Mouse (Mus musculus): ENCODE data around the gene Gab1. TPM values are rescaled to one million over a fixed set of nuclear protein-coding genes. Genes with fewer than 3 reads are reported as not detected.

The Gab1 gene
- polyA plus RNA-seq, 1 experiment from 2014 or later, result 3.8 TPM

GRCm38 (mm10) chr8:80831876-80832524 lies 48.3 kb downstream of the Gab1 start:
- TF ChIP-seq EP300 (IDR thresholded peaks at IDR 0.05; ENCODE audit: low read depth) (no peak), CTCF (IDR thresholded peaks at IDR 0.05; ENCODE audit: low read depth) (no peak)
- no peaks in the 10 kb centered on the region for H3K36me3 ChIP-seq (replicated peaks; ENCODE audit: insufficient read depth, low read length)
- H3K4me1 ChIP-seq (ENCODE audit: insufficient read depth), result peaks cover 7% of the 10 kb centered on the region; the same call in 1 of the 2 replicates
- no peaks in the 10 kb centered on the region for H3K27me3 ChIP-seq (ENCODE audit: insufficient read depth, low read length)
- DNase-seq (peak; percentile 30), ATAC-seq (peak; percentile 94)
- H3K4me3 ChIP-seq (ENCODE audit: low read depth, low read length), result no peak overlapping the region
- H3K9ac ChIP-seq (replicated peaks), result no peak overlapping the region
- H3K27ac ChIP-seq (ENCODE audit: low read depth), result no peak overlapping the region; the same call in 1 of the 2 replicates
- H3K9me3 ChIP-seq (ENCODE audit: low read length), result no peaks in the 10 kb centered on the region
- WGBS (ENCODE audit: insufficient replicate concordance), result 81% methylated on average over 5 of the region's 5 CpGs
- H3K4me2 ChIP-seq (ENCODE audit: low read depth, low read length), result no peak overlapping the region

DNA sequence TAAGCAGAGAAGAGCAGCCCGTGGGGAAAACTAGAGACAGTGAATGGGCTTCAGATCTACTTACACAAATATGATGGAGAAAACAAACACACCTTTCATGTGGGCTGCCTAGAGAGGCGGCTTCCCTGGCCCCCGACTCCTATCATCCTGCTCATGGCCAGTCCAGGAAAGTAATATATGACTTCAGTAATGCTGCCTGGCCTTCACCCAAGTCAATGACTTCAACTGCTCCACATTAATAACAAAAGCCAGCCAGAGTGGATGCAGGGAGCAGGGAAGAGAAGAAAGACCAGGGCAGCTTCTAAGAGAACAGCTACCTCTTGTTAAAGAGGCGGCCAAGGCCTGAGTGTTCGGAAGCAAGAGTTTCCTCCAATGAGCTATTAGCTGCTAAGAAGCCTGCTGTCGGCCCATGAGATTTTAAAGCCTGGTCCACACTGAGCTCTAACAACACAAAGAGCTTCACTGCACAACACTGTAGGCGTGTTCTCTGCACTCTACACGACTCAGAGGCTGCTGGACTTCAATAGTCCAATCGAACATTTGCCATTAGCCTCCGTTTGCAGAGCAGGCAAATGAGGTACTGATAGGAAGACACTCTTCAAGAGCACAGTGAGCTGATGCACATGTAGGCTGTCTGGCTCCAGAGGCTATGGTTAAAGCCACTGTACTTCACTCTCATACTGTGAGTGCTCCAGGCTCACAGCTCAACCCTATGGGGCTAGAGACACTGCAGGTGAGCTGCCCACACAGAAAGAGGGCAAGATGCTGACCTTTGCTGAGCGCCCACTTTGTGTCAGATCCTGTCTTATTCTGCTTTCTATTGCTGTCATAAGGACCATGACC lies 49.4 kb downstream of the Gab1 start:
- H3K9me3 ChIP-seq (ENCODE audit: low read length), result no peaks in the 10 kb centered on the region
- ATAC-seq (no peak), DNase-seq (no peak)
- no peaks in the 10 kb centered on the region for H3K36me3 ChIP-seq (replicated peaks; ENCODE audit: insufficient read depth, low read length)
- no peak overlapping the region for H3K4me2 ChIP-seq (ENCODE audit: low read depth, low read length)
- WGBS (ENCODE audit: insufficient replicate concordance), result 75% methylated on average over 11 of the region's 11 CpGs
- no peak overlapping the region; the same call in 1 of the 2 replicates for H3K27ac ChIP-seq (ENCODE audit: low read depth)
- no peak overlapping the region for H3K9ac ChIP-seq (replicated peaks)
- H3K4me3 ChIP-seq (ENCODE audit: low read depth, low read length), result no peak overlapping the region
- no peaks in the 10 kb centered on the region for H3K27me3 ChIP-seq (ENCODE audit: insufficient read depth, low read length)
- H3K4me1 ChIP-seq (ENCODE audit: insufficient read depth), result peaks cover 7% of the 10 kb centered on the region; the same call in 1 of the 2 replicates
- TF ChIP-seq CTCF (IDR thresholded peaks at IDR 0.05; ENCODE audit: low read depth) (no peak), EP300 (IDR thresholded peaks at IDR 0.05; ENCODE audit: low read depth) (no peak)

DNA sequence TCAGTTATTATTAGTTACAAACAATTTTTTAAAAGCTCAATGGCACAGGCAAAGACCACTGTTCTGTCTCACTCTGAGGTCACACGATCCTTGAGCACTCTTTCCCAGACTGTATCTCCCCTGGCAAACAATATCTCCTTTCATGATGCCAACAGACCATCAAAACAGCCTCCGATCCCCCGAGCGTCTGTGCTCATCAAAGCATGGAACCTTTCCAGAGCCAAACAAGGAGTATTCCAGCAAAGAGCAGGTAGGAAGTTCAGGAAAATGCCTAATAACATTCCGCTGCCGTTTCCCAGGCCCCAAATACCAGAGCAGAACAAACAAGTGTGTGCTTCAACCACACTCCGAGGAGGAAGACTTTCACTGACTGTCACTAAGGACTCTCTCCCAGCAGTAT lies 50.2 kb downstream of the Gab1 start:
- 78% methylated on average over 7 of the region's 7 CpGs for WGBS (ENCODE audit: insufficient replicate concordance)
- Histone ChIP-seq H3K27me3 (ENCODE audit: insufficient read depth, low read length) (no peaks in the 10 kb centered on the region), H3K36me3 (replicated peaks; ENCODE audit: insufficient read depth, low read length) (no peaks in the 10 kb centered on the region), H3K27ac (ENCODE audit: low read depth) (no peak overlapping the region), H3K4me3 (ENCODE audit: low read depth, low read length) (no peak overlapping the region), H3K4me2 (ENCODE audit: low read depth, low read length) (no peak overlapping the region), H3K9me3 (ENCODE audit: low read length) (no peaks in the 10 kb centered on the region), H3K4me1 (ENCODE audit: insufficient read depth) (peaks cover 9% of the 10 kb centered on the region; the same call in 1 of the 2 replicates), H3K9ac (replicated peaks) (no peak overlapping the region)
- no peak for ATAC-seq
- no peak for DNase-seq
- no peak for TF ChIP-seq CTCF (IDR thresholded peaks at IDR 0.05; ENCODE audit: low read depth)
- no peak for TF ChIP-seq EP300 (IDR thresholded peaks at IDR 0.05; ENCODE audit: low read depth)

- no peak for TF ChIP-seq CTCF (IDR thresholded peaks at IDR 0.05; ENCODE audit: low read depth)
- no peak for TF ChIP-seq EP300 (IDR thresholded peaks at IDR 0.05; ENCODE audit: low read depth)
- DNase-seq (no peak), ATAC-seq (no peak)
- Histone ChIP-seq H3K4me1 (ENCODE audit: insufficient read depth) (peaks cover 14% of the 10 kb centered on the region), H3K36me3 (replicated peaks; ENCODE audit: insufficient read depth, low read length) (no peaks in the 10 kb centered on the region), H3K4me2 (ENCODE audit: low read depth, low read length) (no peak overlapping the region), H3K27me3 (ENCODE audit: insufficient read depth, low read length) (no peaks in the 10 kb centered on the region), H3K9ac (replicated peaks) (no peak overlapping the region), H3K27ac (ENCODE audit: low read depth) (no peak overlapping the region), H3K9me3 (ENCODE audit: low read length) (no peaks in the 10 kb centered on the region), H3K4me3 (ENCODE audit: low read depth, low read length) (no peak overlapping the region)
- WGBS (ENCODE audit: insufficient replicate concordance), result 81% methylated on average over 7 of the region's 7 CpGs
Measured at GRCm38 (mm10) chr8:80826996-80827395, 53.3 kb downstream of the Gab1 start.

DNA sequence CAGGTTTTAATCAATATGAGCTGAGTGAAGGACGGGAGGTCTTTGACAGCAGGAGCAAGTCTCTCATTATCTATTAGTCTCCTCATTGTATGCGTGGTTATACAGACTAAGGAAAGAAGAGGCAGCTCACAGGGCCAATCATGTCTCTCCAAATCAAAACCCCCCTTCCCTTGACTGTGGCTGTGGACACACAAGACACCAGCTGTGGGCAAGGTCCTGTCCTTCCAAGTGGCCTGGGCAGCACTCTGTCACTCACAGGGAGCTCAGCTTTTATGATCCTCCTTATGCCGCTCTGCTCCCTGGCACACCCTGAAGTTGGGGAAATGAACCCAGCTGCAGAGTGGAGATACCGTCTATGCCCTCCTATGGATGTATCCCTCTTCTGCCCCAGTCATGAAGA lies 55.2 kb downstream of the Gab1 start:
- no peaks in the 10 kb centered on the region for H3K9me3 ChIP-seq (ENCODE audit: low read length)
- no peak for TF ChIP-seq CTCF (IDR thresholded peaks at IDR 0.05; ENCODE audit: low read depth)
- TF ChIP-seq EP300 (IDR thresholded peaks at IDR 0.05; ENCODE audit: low read depth), result no peak
- H3K9ac ChIP-seq (replicated peaks), result no peak overlapping the region
- no peaks in the 10 kb centered on the region for H3K27me3 ChIP-seq (ENCODE audit: insufficient read depth, low read length)
- H3K4me2 ChIP-seq (ENCODE audit: low read depth, low read length), result no peak overlapping the region
- ATAC-seq (no peak), DNase-seq (no peak)
- H3K4me1 ChIP-seq (ENCODE audit: insufficient read depth), result peaks cover 8% of the 10 kb centered on the region; the same call in 1 of the 2 replicates
- H3K27ac ChIP-seq (ENCODE audit: low read depth), result no peak overlapping the region
- H3K36me3 ChIP-seq (replicated peaks; ENCODE audit: insufficient read depth, low read length), result no peaks in the 10 kb centered on the region
- WGBS (ENCODE audit: insufficient replicate concordance), result 62% methylated on average over 4 of the region's 4 CpGs
- H3K4me3 ChIP-seq (ENCODE audit: low read depth, low read length), result no peak overlapping the region

- no peak overlapping the region for H3K9ac ChIP-seq (replicated peaks)
- no peak overlapping the region for H3K4me3 ChIP-seq (ENCODE audit: low read depth, low read length)
- peaks cover 8% of the 10 kb centered on the region; the same call in 1 of the 2 replicates for H3K4me1 ChIP-seq (ENCODE audit: insufficient read depth)
- ATAC-seq (no peak), DNase-seq (no peak)
- H3K27me3 ChIP-seq (ENCODE audit: insufficient read depth, low read length), result no peaks in the 10 kb centered on the region
- TF ChIP-seq CTCF (IDR thresholded peaks at IDR 0.05; ENCODE audit: low read depth) (no peak), EP300 (IDR thresholded peaks at IDR 0.05; ENCODE audit: low read depth) (no peak)
- WGBS (ENCODE audit: insufficient replicate concordance), result 77% methylated on average over 5 of the region's 5 CpGs
- no peaks in the 10 kb centered on the region for H3K9me3 ChIP-seq (ENCODE audit: low read length)
- H3K36me3 ChIP-seq (replicated peaks; ENCODE audit: insufficient read depth, low read length), result no peaks in the 10 kb centered on the region
- H3K4me2 ChIP-seq (ENCODE audit: low read depth, low read length), result no peak overlapping the region
- no peak overlapping the region for H3K27ac ChIP-seq (ENCODE audit: low read depth)
Measured at GRCm38 (mm10) chr8:80824426-80824825, 55.9 kb downstream of the Gab1 start.

All from liver, postnatal 0 days (tissue).